17 mouse cellular contexts compared by ENCODE assay signal in genomic region chr10:96125771-96126454, GRCm38 (mm10). TPM values are rescaled to one million over a fixed set of nuclear protein-coding genes. Genes with fewer than 3 reads are reported as not detected.
DNase-seq lines count a peak whose midpoint lies in the region; ATAC-seq and TF ChIP-seq lines count a peak whose summit lies in the region.
"Had no signal": no experiment of that assay in that cellular context is flagged by ENCODE, and none has a peak within 500 bp of the region (broad histone marks: within the 10 kb centered on the region; RNA-seq: fewer than 3 reads in every experiment).

No protein-coding gene starts in this region.

- no peaks in the 10 kb centered on the region for H3K9me3 ChIP-seq in kidney, embryonic 14.5 days (ENCODE audit: control insufficient read depth, low read length)
- no peaks in the 10 kb centered on the region for H3K9me3 ChIP-seq in limb, embryonic 11.5 days (ENCODE audit: control insufficient read depth, low read length)
- no peaks in the 10 kb centered on the region for H3K9me3 ChIP-seq in limb, embryonic 10.5 days (replicated peaks)
- no peaks in the 10 kb centered on the region for H3K9me3 ChIP-seq in stomach, postnatal 0 days (ENCODE audit: control insufficient read depth, low read length)
- no peaks in the 10 kb centered on the region for H3K9me3 ChIP-seq in midbrain, embryonic 11.5 days (ENCODE audit: control insufficient read depth, low read length)
- H3K9me3 ChIP-seq: heart, embryonic 13.5 days; midbrain, embryonic 10.5 days had no signal

- no peaks in the 10 kb centered on the region for H3K4me1 ChIP-seq in kidney, embryonic 14.5 days (ENCODE audit: control insufficient read depth, insufficient read depth, low read length)
- H3K4me1 ChIP-seq in limb, embryonic 11.5 days (ENCODE audit: control insufficient read depth, insufficient read depth, low read length), result 0 out of 2 replicates have a peak, but pooled peaks cover 4% of the 10 kb centered on the region
- H3K4me1 ChIP-seq in limb, embryonic 10.5 days, result 0 out of 2 replicates have a peak, but pooled peaks cover 3% of the 10 kb centered on the region
- no peaks in the 10 kb centered on the region for H3K4me1 ChIP-seq in stomach, postnatal 0 days (replicated peaks; ENCODE audit: control insufficient read depth, insufficient read depth)
- H3K4me1 ChIP-seq in midbrain, embryonic 11.5 days (ENCODE audit: control insufficient read depth, insufficient read depth, low read length), result no peaks in the 10 kb centered on the region
- H3K4me1 ChIP-seq: heart, embryonic 13.5 days; midbrain, embryonic 10.5 days had no signal

- ATAC-seq in kidney, embryonic 14.5 days (ENCODE audit: low FRiP score, low TSS enrichment), result no peak
- ATAC-seq in limb, embryonic 11.5 days (ENCODE audit: insufficient number of reproducible peaks, low FRiP score, low TSS enrichment, low read depth), result no peak
- peak; percentile 81 for ATAC-seq in stomach, postnatal 0 days (ENCODE audit: low FRiP score, low TSS enrichment)
- ATAC-seq in midbrain, embryonic 11.5 days (ENCODE audit: low FRiP score), result no peak
- ATAC-seq: forebrain, postnatal 0 days; intestine, embryonic 16.5 days had no signal

- DNase-seq in kidney, adult 11 months, result peak; percentile 79
- peak; percentile 28 for DNase-seq in limb, embryonic 11.5 days (ENCODE audit: low spot score)
- DNase-seq in limb, embryonic 10.5 days (ENCODE audit: low spot score), result no peak
- peak; percentile 51 for DNase-seq in layer of hippocampus, adult 9-11 months
- peak; percentile 25 for DNase-seq in stomach, postnatal 0 days (ENCODE audit: low spot score)
- no peak for DNase-seq in midbrain, embryonic 11.5 days (ENCODE audit: low spot score, missing footprints)
- DNase-seq: cerebellum, adult 18-20 months; forebrain, postnatal 0 days; gastrocnemius, postnatal 14 days; lung, embryonic 14.5 days; right cerebral cortex, postnatal 14 days; thymus, adult 18-20 months had no signal

- WGBS in kidney, embryonic 14.5 days, result 71% methylated on average over 9 of the region's 9 CpGs
- 43% methylated on average over 9 of the region's 9 CpGs for WGBS in limb, embryonic 11.5 days
- WGBS in limb, embryonic 10.5 days, result 67% methylated on average over 9 of the region's 9 CpGs
- 57% methylated on average over 9 of the region's 9 CpGs for WGBS in stomach, postnatal 0 days
- 84% methylated on average over 9 of the region's 9 CpGs for WGBS in midbrain, embryonic 11.5 days

- H3K27ac ChIP-seq in kidney, embryonic 14.5 days (ENCODE audit: low read depth, low read length), result no peak overlapping the region
- no peak overlapping the region for H3K27ac ChIP-seq in limb, embryonic 11.5 days (replicated peaks; ENCODE audit: low read depth, low read length)
- H3K27ac ChIP-seq in limb, embryonic 10.5 days, result no peak overlapping the region
- H3K27ac ChIP-seq in stomach, postnatal 0 days (replicated peaks), result no peak overlapping the region
- H3K27ac ChIP-seq in midbrain, embryonic 11.5 days (ENCODE audit: low read depth, low read length), result no peak overlapping the region
- H3K27ac ChIP-seq: heart, embryonic 13.5 days; midbrain, embryonic 10.5 days had no signal

- no peak for TF ChIP-seq CTCF in stomach, postnatal 0 days (IDR thresholded peaks at IDR 0.05; ENCODE audit: low read depth)

- no peak for TF ChIP-seq EP300 in stomach, postnatal 0 days (optimal IDR thresholded peaks at IDR 0.05)

- no peak overlapping the region for H3K4me2 ChIP-seq in kidney, embryonic 14.5 days (replicated peaks; ENCODE audit: low read depth, low read length)
- no peak overlapping the region for H3K4me2 ChIP-seq in limb, embryonic 11.5 days (ENCODE audit: low read depth, severe bottlenecking)
- H3K4me2 ChIP-seq in stomach, postnatal 0 days (replicated peaks; ENCODE audit: low read depth), result no peak overlapping the region
- no peak overlapping the region for H3K4me2 ChIP-seq in midbrain, embryonic 11.5 days
- H3K4me2 ChIP-seq: heart, embryonic 13.5 days; lung, embryonic 14.5 days had no signal

- no peak overlapping the region for H3K4me3 ChIP-seq in kidney, embryonic 14.5 days (ENCODE audit: low read length)
- H3K4me3 ChIP-seq in limb, embryonic 11.5 days (ENCODE audit: low read depth, low read length), result no peak overlapping the region
- H3K4me3 ChIP-seq in limb, embryonic 10.5 days, result no peak overlapping the region
- no peak overlapping the region for H3K4me3 ChIP-seq in stomach, postnatal 0 days (ENCODE audit: low read depth, low read length)
- H3K4me3 ChIP-seq in midbrain, embryonic 11.5 days (ENCODE audit: low read depth, low read length), result no peak overlapping the region
- H3K4me3 ChIP-seq: heart, embryonic 13.5 days; midbrain, embryonic 10.5 days had no signal

- H3K27me3 ChIP-seq in kidney, embryonic 14.5 days (ENCODE audit: control insufficient read depth, insufficient read depth, low read length), result no peaks in the 10 kb centered on the region
- no peaks in the 10 kb centered on the region for H3K27me3 ChIP-seq in limb, embryonic 11.5 days (ENCODE audit: control insufficient read depth, insufficient read depth, low read length)
- H3K27me3 ChIP-seq in limb, embryonic 10.5 days (ENCODE audit: low read depth, poor library complexity, severe bottlenecking), result no peaks in the 10 kb centered on the region
- H3K27me3 ChIP-seq in stomach, postnatal 0 days (ENCODE audit: control insufficient read depth, insufficient read depth, low read length), result no peaks in the 10 kb centered on the region
- H3K27me3 ChIP-seq in midbrain, embryonic 11.5 days (ENCODE audit: control insufficient read depth, insufficient read depth, low read length), result no peaks in the 10 kb centered on the region
- H3K27me3 ChIP-seq: heart, embryonic 13.5 days had no signal

- H3K36me3 ChIP-seq in kidney, embryonic 14.5 days (ENCODE audit: control insufficient read depth, insufficient read depth, low read length), result no peaks in the 10 kb centered on the region
- H3K36me3 ChIP-seq in limb, embryonic 11.5 days (ENCODE audit: control insufficient read depth, insufficient read depth, low read length), result no peaks in the 10 kb centered on the region
- H3K36me3 ChIP-seq in limb, embryonic 10.5 days, result no peaks in the 10 kb centered on the region
- no peaks in the 10 kb centered on the region for H3K36me3 ChIP-seq in stomach, postnatal 0 days (ENCODE audit: control insufficient read depth, insufficient read depth, low read length)
- no peaks in the 10 kb centered on the region for H3K36me3 ChIP-seq in midbrain, embryonic 11.5 days (ENCODE audit: control insufficient read depth, insufficient read depth, low read length)
- H3K36me3 ChIP-seq: heart, embryonic 13.5 days; midbrain, embryonic 10.5 days had no signal

- no peak overlapping the region for H3K9ac ChIP-seq in kidney, embryonic 14.5 days (ENCODE audit: low read depth, low read length)
- no peak overlapping the region for H3K9ac ChIP-seq in limb, embryonic 11.5 days (ENCODE audit: low read length)
- no peak overlapping the region for H3K9ac ChIP-seq in stomach, postnatal 0 days (ENCODE audit: low read length)
- no peak overlapping the region for H3K9ac ChIP-seq in midbrain, embryonic 11.5 days (ENCODE audit: low read length)
- H3K9ac ChIP-seq: forebrain, postnatal 0 days; heart, embryonic 13.5 days; lung, embryonic 14.5 days had no signal

RNA-seq across cellular contexts. Expression of gene Gm5426, which starts 10.5 kb away (rescaled TPM):
- polyA plus RNA-seq in kidney, embryonic 14.5 days (2014; fragmentation: Nextera tagmentation; extraction: Ambion mirVana), result not detected in 2 replicates
- polyA plus RNA-seq in limb, embryonic 11.5 days (2014; fragmentation: Nextera tagmentation; extraction: Ambion mirVana), result not detected in 2 replicates
- polyA plus RNA-seq in limb, embryonic 10.5 days (2016; fragmentation: Nextera tagmentation; extraction: Ambion mirVana), result not detected in 2 replicates
- polyA plus RNA-seq in stomach, postnatal 0 days (2015; fragmentation: Nextera tagmentation; extraction: Ambion mirVana), result not detected in 2 replicates
- not detected in 2 replicates for polyA plus RNA-seq in midbrain, embryonic 11.5 days (2014; fragmentation: Nextera tagmentation; extraction: Ambion mirVana)
- polyA plus RNA-seq: forebrain, postnatal 0 days; heart, embryonic 13.5 days; hindbrain, embryonic 11.5 days; intestine, embryonic 16.5 days; lung, embryonic 14.5 days; midbrain, embryonic 10.5 days had no signal

Comparison
In these comparisons a context has a peak if more than half of its experiments do, and no peak if none do; other contexts are left out.
1. DNase-seq: peak in kidney, adult 11 months (single experiment), limb, embryonic 11.5 days (single experiment), layer of hippocampus, adult 9-11 months (single experiment) and stomach, postnatal 0 days (single experiment); none in limb, embryonic 10.5 days (single experiment) and midbrain, embryonic 11.5 days (single experiment).